Mouse (Mus musculus) lung, embryonic 15.5 days (tissue): ENCODE data around the gene Slc16a8. TPM values are rescaled to one million over a fixed set of nuclear protein-coding genes. Genes with fewer than 3 reads are reported as not detected.

Experiments
- ATAC-seq: fragments of 200-750 bp; cut with Nextera tagmentation; 2 replicates; pipeline ENCODE4 v1.8.0; 2017; ENCODE audit warnings: moderate number of reproducible peaks, borderline replicate concordance; ENCODE audit not compliant: low FRiP score, low TSS enrichment; ENCODE audit errors: extremely low read depth
- H3K27ac ChIP-seq: fragments of 300-500 bp; sonication (generic); 2 replicates; pipeline ENCODE4 v1.5.1; 2015; ENCODE audit warnings: moderate library complexity, mild to moderate bottlenecking, inconsistent platforms
- H3K27me3 ChIP-seq: fragments of 300-500 bp; sonication (generic); 2 replicates; pipeline ENCODE4 v1.6.1; 2015; ENCODE audit warnings: inconsistent platforms
- H3K36me3 ChIP-seq: fragments of 300-500 bp; sonication (generic); 2 replicates; pipeline ENCODE4 v1.6.1; 2015; ENCODE audit warnings: inconsistent platforms
- H3K4me1 ChIP-seq: fragments of 300-500 bp; sonication (generic); 2 replicates; pipeline ENCODE4 v1.6.1; 2015; ENCODE audit warnings: inconsistent platforms
- H3K4me2 ChIP-seq: fragments of 300-500 bp; sonication (generic); 2 replicates; pipeline ENCODE4 v1.6.1; 2015; ENCODE audit warnings: inconsistent platforms, mild to moderate bottlenecking, moderate library complexity
- H3K4me3 ChIP-seq: fragments of 300-500 bp; sonication (generic); 2 replicates; pipeline ENCODE4 v1.5.1; 2015; ENCODE audit warnings: mild to moderate bottlenecking, inconsistent platforms
- H3K9ac ChIP-seq: fragments of 300-500 bp; sonication (generic); 2 replicates; pipeline ENCODE4 v1.6.1; 2015; ENCODE audit warnings: inconsistent platforms
- H3K9me3 ChIP-seq: fragments of 300-500 bp; sonication (generic); 2 replicates; pipeline ENCODE4 v1.6.1; 2016; ENCODE audit warnings: inconsistent platforms
- WGBS: fragments of 180-500 bp; shearing (Covaris S2); methylation state at CpG from one replicate; pipeline ENCODE4 v1.1.7; 2015; 5-methylcytosine and 5-hydroxymethylcytosine counted together
- polyA plus RNA-seq: library from polyadenylated mRNA; unstranded; fragments of >200 nt; fragmentation: Nextera tagmentation; extraction: Ambion mirVana; gene quantifications from 2 replicates; pipeline ENCODE4 v1.2.1, GENCODE M21; 2015

Slc16a8 gene
- polyA plus RNA-seq, 1 experiment from 2014 or later: 0.21 TPM

DNA sequence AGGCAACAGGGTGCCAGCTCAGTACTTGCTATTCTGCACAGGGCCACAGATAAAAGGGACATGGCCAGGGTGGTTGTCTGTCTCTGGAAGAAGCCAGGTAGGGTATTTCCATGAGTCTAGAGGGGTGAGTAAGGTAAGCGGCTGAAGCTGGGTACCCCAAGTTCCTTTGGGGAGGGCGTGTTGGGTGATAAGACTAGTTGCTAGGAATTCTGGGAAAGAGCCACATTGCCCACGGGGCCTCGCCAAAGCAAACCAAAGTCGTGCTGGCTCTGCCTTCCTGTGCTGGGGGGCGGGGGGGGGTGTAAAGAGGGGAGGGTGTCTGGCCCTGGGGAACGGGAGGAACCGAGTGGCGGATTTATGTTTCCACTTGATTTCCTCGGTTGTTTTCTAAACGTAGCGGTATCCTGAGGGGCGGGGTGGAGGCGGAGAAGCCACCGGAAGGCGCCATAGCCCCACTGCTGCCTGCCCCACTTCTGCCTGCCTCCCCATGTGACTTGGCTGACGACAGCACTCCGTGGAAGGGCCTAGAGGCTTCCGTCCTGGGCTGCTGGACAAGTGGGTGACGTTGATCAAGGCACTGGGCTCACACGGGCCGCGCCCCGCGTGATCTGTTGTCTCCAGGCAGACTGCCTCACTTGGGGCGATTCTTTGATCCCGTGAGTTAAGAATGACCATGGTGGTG, 45.7 kb downstream of the Slc16a8 start:
- H3K4me2 ChIP-seq: no peak overlapping the region
- WGBS: 67% methylated on average over 27 of the region's 27 CpGs
- no peak overlapping the region for H3K27ac ChIP-seq
- H3K4me3 ChIP-seq: no peak overlapping the region
- no peaks in the 10 kb centered on the region for H3K9me3 ChIP-seq
- ATAC-seq: no peak
- H3K27me3 ChIP-seq: no peaks in the 10 kb centered on the region
- H3K4me1 ChIP-seq: no peaks in the 10 kb centered on the region
- H3K36me3 ChIP-seq: no peaks in the 10 kb centered on the region
- no peak overlapping the region for H3K9ac ChIP-seq

DNA sequence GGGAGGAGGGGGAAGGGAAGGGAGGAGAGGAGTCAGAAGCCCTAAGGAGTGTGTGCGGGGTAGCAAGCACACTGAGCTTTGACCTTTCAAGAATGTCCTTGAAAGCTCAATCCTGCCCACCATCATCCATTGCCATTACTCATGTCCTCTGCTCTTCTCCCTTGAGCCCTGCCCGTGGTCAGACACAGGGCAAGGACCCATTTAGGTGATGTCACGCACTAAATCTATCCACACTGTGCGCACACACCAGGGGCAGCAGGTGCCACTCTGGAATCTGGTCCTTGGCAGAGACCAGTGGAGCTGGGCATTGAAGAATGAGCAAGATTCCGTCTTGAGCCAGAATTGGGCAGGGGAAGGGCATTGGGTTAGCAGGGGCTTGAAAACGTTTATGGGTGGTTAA, 46.4 kb downstream of the Slc16a8 start:
- Histone ChIP-seq H3K4me2 (no peak overlapping the region), H3K9me3 (no peaks in the 10 kb centered on the region), H3K36me3 (no peaks in the 10 kb centered on the region), H3K27me3 (peaks cover 5% of the 10 kb centered on the region; the same call in 1 of the 2 replicates), H3K9ac (no peak overlapping the region), H3K27ac (no peak overlapping the region), H3K4me1 (no peaks in the 10 kb centered on the region), H3K4me3 (no peak overlapping the region)
- ATAC-seq: no peak
- 65% methylated on average over 6 of the region's 6 CpGs for WGBS

DNA sequence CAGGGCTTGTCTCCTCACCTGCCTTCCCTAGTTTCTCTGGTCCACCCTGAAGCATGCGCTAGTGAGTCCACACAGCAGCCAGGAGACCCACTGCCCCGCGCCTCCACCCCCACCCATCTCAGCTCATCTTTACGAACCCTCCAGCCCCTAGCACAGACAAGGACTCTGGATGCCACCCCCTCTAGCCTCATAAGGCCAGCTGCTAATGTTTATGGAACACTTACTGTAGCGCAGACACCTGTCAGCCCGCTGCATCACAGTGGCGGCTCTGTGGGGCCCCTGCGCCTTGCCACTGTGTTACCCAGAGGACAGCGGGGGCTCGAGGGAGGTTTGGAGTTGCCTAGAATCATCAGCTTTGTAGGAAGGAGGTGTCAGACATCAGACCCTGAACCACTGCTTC, 52.0 kb downstream of the Slc16a8 start:
- H3K27ac ChIP-seq: no peak overlapping the region
- no peaks in the 10 kb centered on the region for H3K36me3 ChIP-seq
- no peak overlapping the region for H3K4me2 ChIP-seq
- 14% methylated on average over 10 of the region's 10 CpGs for WGBS
- no peak overlapping the region for H3K9ac ChIP-seq
- no peak overlapping the region for H3K4me3 ChIP-seq
- peaks cover 22% of the 10 kb centered on the region for H3K27me3 ChIP-seq
- ATAC-seq: no peak
- H3K9me3 ChIP-seq: no peaks in the 10 kb centered on the region
- no peaks in the 10 kb centered on the region for H3K4me1 ChIP-seq

DNA sequence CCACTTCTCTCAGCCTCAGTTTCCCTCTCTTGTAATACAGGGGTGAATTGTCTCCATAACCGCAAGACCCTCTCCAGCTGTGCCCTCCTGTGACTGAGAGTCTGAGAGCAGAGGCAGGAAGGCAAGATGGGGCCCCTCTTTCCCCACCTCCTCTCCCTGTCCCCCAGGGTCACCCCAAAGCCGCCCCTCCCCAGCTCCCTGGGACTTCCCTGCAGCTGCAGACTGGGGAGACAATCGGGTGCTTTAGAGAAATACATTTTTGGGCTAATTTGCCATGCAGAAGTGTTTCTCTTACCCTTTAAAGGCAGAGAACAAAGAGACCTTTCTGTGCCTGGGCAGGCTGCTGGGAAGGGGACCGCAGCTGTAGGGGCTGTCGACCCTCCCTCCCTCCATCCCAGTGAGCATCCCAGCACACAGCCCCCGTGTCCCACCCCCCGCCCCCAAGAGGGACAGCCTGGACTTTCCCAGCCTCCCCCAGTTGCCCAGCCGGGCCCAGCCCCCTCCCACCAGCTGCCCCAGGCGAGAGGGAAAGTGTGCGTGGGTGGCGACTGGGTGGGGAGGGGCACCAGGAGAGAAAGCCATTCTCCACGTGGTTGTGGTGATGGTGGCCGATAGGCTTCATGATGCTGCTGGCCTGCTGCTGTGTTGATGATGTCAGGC, 52.9 kb downstream of the Slc16a8 start:
- H3K4me2 ChIP-seq: no peak overlapping the region
- H3K4me1 ChIP-seq: no peaks in the 10 kb centered on the region
- no peak overlapping the region for H3K4me3 ChIP-seq
- no peak overlapping the region for H3K27ac ChIP-seq
- ATAC-seq: 0 out of 2 replicates have a peak, but pooled peaks have one; percentile 38
- no peaks in the 10 kb centered on the region for H3K36me3 ChIP-seq
- H3K27me3 ChIP-seq: peaks cover 22% of the 10 kb centered on the region
- H3K9me3 ChIP-seq: no peaks in the 10 kb centered on the region
- H3K9ac ChIP-seq: no peak overlapping the region
- WGBS: 20% methylated on average over 13 of the region's 13 CpGs

Other genes starting within 250 kb of the Slc16a8 start
- gene H1f0, start 226.3 kb downstream of the Slc16a8 start, polyA plus RNA-seq: 560 and 562 TPM in 2 replicates
- gene Galr3, start 212.9 kb downstream of the Slc16a8 start, polyA plus RNA-seq: not detected in 2 replicates
- 57.0 and 61.0 TPM in 2 replicates for gene Ankrd54, start 191.9 kb downstream of the Slc16a8 start, polyA plus RNA-seq
- 223 and 225 TPM in 2 replicates for gene Eif3l, start 179.6 kb downstream of the Slc16a8 start, polyA plus RNA-seq
- 7.5 and 8.8 TPM in 2 replicates for gene Micall1, start 145.9 kb downstream of the Slc16a8 start, polyA plus RNA-seq
- 240 and 281 TPM in 2 replicates for gene Polr2f, start 113.8 kb downstream of the Slc16a8 start, polyA plus RNA-seq
- gene 1700088E04Rik, start 113.5 kb downstream of the Slc16a8 start, polyA plus RNA-seq: 9.9 and 10.8 TPM in 2 replicates
- gene Sox10, start 89.5 kb downstream of the Slc16a8 start, polyA plus RNA-seq: 0.65 and 0.92 TPM in 2 replicates
- 35.1 and 42.8 TPM in 2 replicates for gene Pick1, start 25.6 kb downstream of the Slc16a8 start, polyA plus RNA-seq
- gene Gm49486, start 25.4 kb downstream of the Slc16a8 start, polyA plus RNA-seq: 0.31 and 0.46 TPM in 2 replicates
- gene Baiap2l2, start 30.8 kb upstream of the Slc16a8 start, polyA plus RNA-seq: 3.1 and 4.4 TPM in 2 replicates
- gene Pla2g6, start 73.6 kb upstream of the Slc16a8 start, polyA plus RNA-seq: 19.1 and 20.2 TPM in 2 replicates
- 4.8 and 5.3 TPM in 2 replicates for gene Maff, start 91.9 kb upstream of the Slc16a8 start, polyA plus RNA-seq
- gene Tmem184b, start 148.8 kb upstream of the Slc16a8 start, polyA plus RNA-seq: 76.4 and 76.5 TPM in 2 replicates
- 97.2 and 99.0 TPM in 2 replicates for gene Csnk1e, start 200.8 kb upstream of the Slc16a8 start, polyA plus RNA-seq